Mouse (Mus musculus) myocyte (in vitro differentiated cells): ENCODE results near the gene Eid3.

Experiments used
- CEBPB ChIP-seq: IDR thresholded peaks from 2 replicates; pipeline ENCODE4 v1.6.1; 2011; ENCODE audit warnings: mild to moderate bottlenecking, moderate library complexity; ENCODE audit not compliant: poor library complexity, insufficient read depth, severe bottlenecking
- E2F4 ChIP-seq: IDR thresholded peaks from one replicate; pipeline ENCODE4 v1.6.1; 2011; ENCODE audit warnings: mild to moderate bottlenecking, control low read depth, moderate library complexity; ENCODE audit not compliant: insufficient read depth
- MAX ChIP-seq: IDR thresholded peaks from one replicate; pipeline ENCODE4 v1.6.1; 2011; ENCODE audit warnings: low read depth, mild to moderate bottlenecking, control low read depth
- MYOD1 ChIP-seq, 3 experiments: IDR thresholded peaks; one replicate each; pipeline ENCODE4 v1.6.1; 2011; ENCODE audit warnings: control low read depth in 2 of 3, low read depth in 2 of 3, mild to moderate bottlenecking in 2 of 3, moderate library complexity in 1 of 3; ENCODE audit not compliant: insufficient read length in 2 of 3, control insufficient read depth in 1 of 3
- MYOG ChIP-seq, 3 experiments: IDR thresholded peaks; one replicate each; pipeline ENCODE4 v1.6.1; 2011; ENCODE audit warnings: control low read depth in 2 of 3, low read depth in 2 of 3, mild to moderate bottlenecking in 2 of 3; ENCODE audit not compliant: insufficient read length in 2 of 3, control insufficient read depth in 1 of 3, insufficient read depth in 1 of 3
- POLR2A ChIP-seq: IDR thresholded peaks from one replicate; pipeline ENCODE4 v1.6.1; 2011; ENCODE audit warnings: low read depth, mild to moderate bottlenecking, control low read depth, moderate library complexity; ENCODE audit not compliant: insufficient read length
- POLR2AphosphoS2 ChIP-seq: IDR thresholded peaks from one replicate; pipeline ENCODE4 v1.6.1; 2011; ENCODE audit warnings: low read depth, control low read depth; ENCODE audit not compliant: insufficient read length
- REST ChIP-seq: IDR thresholded peaks from one replicate; pipeline ENCODE4 v1.6.1; 2011; ENCODE audit warnings: mild to moderate bottlenecking, control low read depth, moderate library complexity; ENCODE audit not compliant: insufficient read depth, insufficient read length
- SRF ChIP-seq: IDR thresholded peaks from one replicate; pipeline ENCODE4 v1.6.1; 2011; ENCODE audit warnings: low read depth; ENCODE audit not compliant: control insufficient read depth, insufficient read length
- TCF12 ChIP-seq: IDR thresholded peaks from one replicate; pipeline ENCODE4 v1.6.1; 2011; ENCODE audit warnings: mild to moderate bottlenecking, control low read depth; ENCODE audit not compliant: poor library complexity, insufficient read depth, severe bottlenecking
- TCF3 ChIP-seq: IDR thresholded peaks from one replicate; pipeline ENCODE4 v1.6.1; 2011; ENCODE audit warnings: low read depth, control low read depth; ENCODE audit not compliant: insufficient read length
- USF1 ChIP-seq: IDR thresholded peaks from one replicate; pipeline ENCODE4 v1.6.1; 2011; ENCODE audit warnings: low read depth, mild to moderate bottlenecking, control low read depth, moderate library complexity

DNA sequence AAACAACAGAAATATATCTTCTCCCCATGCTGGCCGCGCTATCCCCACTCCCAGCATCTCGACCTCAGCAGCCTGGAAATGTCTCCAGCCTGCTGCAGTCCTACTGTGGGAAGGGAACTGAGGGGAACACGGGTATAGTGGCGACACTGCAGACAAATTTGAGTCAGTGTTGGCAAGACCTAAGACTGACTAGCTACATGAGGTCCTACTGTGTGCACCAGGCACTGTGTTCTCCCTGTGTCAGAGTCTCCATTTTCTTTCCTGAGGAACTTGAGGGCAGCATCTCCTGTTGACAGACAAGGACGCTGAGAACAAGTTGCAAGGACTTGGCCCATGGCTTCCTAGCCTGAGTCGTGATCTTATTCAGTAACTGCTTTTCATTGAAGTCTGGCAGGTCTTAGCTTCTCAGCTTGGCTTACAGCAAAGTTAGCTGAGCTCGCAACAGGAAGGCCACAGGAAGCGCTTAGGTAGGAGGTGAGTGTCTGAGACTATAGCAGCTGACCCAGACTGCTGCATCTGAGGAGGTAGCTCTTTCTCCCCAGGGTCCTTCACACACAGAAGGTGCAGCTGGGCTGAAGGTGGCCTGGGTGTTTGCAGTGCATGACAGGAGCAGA, 26.1 kb downstream of the Eid3 start:
- no peak for TF ChIP-seq POLR2A
- TF ChIP-seq POLR2AphosphoS2: no peak
- TF ChIP-seq MAX: no peak
- TF ChIP-seq TCF12: no peak
- TF ChIP-seq E2F4: no peak
- no peak for TF ChIP-seq SRF
- no peak for TF ChIP-seq USF1
- TF ChIP-seq REST: no peak
- TF ChIP-seq MYOD1 (IDR thresholded peaks at IDR 0.05; ENCODE audit: control insufficient read depth in 1 of 3, insufficient read length in 2 of 3, low read depth in 2 of 3): no peak
- no peak for TF ChIP-seq TCF3
- TF ChIP-seq MYOG (IDR thresholded peaks at IDR 0.05; ENCODE audit: control insufficient read depth in 1 of 3, insufficient read depth in 1 of 3, insufficient read length in 2 of 3, low read depth in 2 of 3): no peak
- no peak for TF ChIP-seq CEBPB
